Mouse (Mus musculus) telencephalon, adult 2 months (tissue): ENCODE measurements at regions not wholly inside any gene's neighbourhood (a gene's known extent, or its start where the extent isn't known, plus 50 kb on each side); places are given as distances from the start of the nearest gene placed in this dataset.

Experiments used
- DNase-seq: peaks from one replicate; pipeline ENCODE4 v3.0.0-alpha.2; 2011; ENCODE audit warnings: low read depth, low spot score

- peak; percentile 6 for DNase-seq
These were observed 1642.4 kb upstream of the Slc39a10 start for GRCm38 (mm10) chr1:48535044-48535443.

GRCm38 (mm10) chr1:48533326-48533725 is 1640.7 kb upstream of the Slc39a10 start:
- no peak for DNase-seq

GRCm38 (mm10) chr1:48488756-48489155 is 1596.1 kb upstream of the Slc39a10 start:
- DNase-seq, result no peak

- no peak for DNase-seq
These were observed 1567.3 kb upstream of the Slc39a10 start for GRCm38 (mm10) chr1:48459928-48460327.
